ENCODE assay signal across 8 mouse cellular contexts in genomic region chr4:136149734-136150133, GRCm38 (mm10). TPM values are rescaled to one million over a fixed set of nuclear protein-coding genes. Genes with fewer than 3 reads are reported as not detected.
DNase-seq lines count a peak whose midpoint lies in the region; ATAC-seq and TF ChIP-seq lines count a peak whose summit lies in the region.

No protein-coding gene starts in this region.

- peaks cover 6% of the 10 kb centered on the region for H3K9me3 ChIP-seq in CH12.LX (replicated peaks; ENCODE audit: low read length)

- peak; percentile 71 for DNase-seq in kidney, adult 2 months
- no peak for DNase-seq in kidney, adult 11 months
- DNase-seq in CH12.LX (ENCODE audit: extremely low read depth) (peak; percentile 70), ZHBTc4 (ENCODE audit: low read depth, low spot score) (peak; percentile 85)
- DNase-seq in mesoderm, embryonic 11.5 days (ENCODE audit: low read depth, low spot score): peak; percentile 80
- no peak for DNase-seq in layer of hippocampus, adult 9-11 months
- DNase-seq in right cerebral cortex, adult 18-20 months: no peak

- 0 out of 2 replicates have a peak, but pooled peaks have one; percentile 44 for ATAC-seq in erythroid progenitor cell, adult 5-6 weeks (replicated peaks; ENCODE audit: low FRiP score, poor library complexity, severe bottlenecking)

- no peak for TF ChIP-seq POLR2A in kidney, adult 2 months (IDR thresholded peaks at IDR 0.05; ENCODE audit: low read depth, low read length)
- TF ChIP-seq POLR2A in CH12.LX (IDR thresholded peaks at IDR 0.05; ENCODE audit: low read depth, low read length): no peak

- 42% methylated on average over 3 of the region's 3 CpGs for WGBS in kidney, adult 2 months

- H3K4me3 ChIP-seq in kidney, adult 2 months (ENCODE audit: insufficient read depth, low read depth, low read length): no peak overlapping the region
- no peak overlapping the region for H3K4me3 ChIP-seq in CH12.LX (replicated peaks in 1 of 3; ENCODE audit: low read depth in 2 of 3, low read length in 2 of 3, poor library complexity in 1 of 3)

- no peak overlapping the region for H3K9ac ChIP-seq in CH12.LX (ENCODE audit: insufficient read depth, low read depth)

- dilution Hi-C loops in CH12.LX (cut with MboI; ENCODE audit: extremely low pct_ligation_motif_present, extremely low pct_unique_long_range_greater_than_20kb, low sequenced_read_pairs): no loop called here

- peak; percentile 66 for TF ChIP-seq RAD21 in CH12.LX (IDR thresholded peaks at IDR 0.05; ENCODE audit: low read depth, low read length)

- TF ChIP-seq EP300 in CH12.LX (IDR thresholded peaks at IDR 0.05; ENCODE audit: low read length): no peak

- TF ChIP-seq CTCF in kidney, adult 2 months (conservative IDR thresholded peaks at IDR 0.05; ENCODE audit: insufficient read depth, insufficient read length, low read depth, low read length): peak; percentile 86
- TF ChIP-seq CTCF in CH12.LX (conservative IDR thresholded peaks at IDR 0.05 in 1 of 2, IDR thresholded peaks at IDR 0.05 in 1 of 2; ENCODE audit: low read depth in 2 of 2, low read length in 2 of 2): peak; percentile 40 to 74

- H3K36me3 ChIP-seq in kidney, adult 2 months (ENCODE audit: control insufficient read depth, insufficient read depth, low read length): no peaks in the 10 kb centered on the region; the same call in 1 of the 2 replicates
- H3K36me3 ChIP-seq in CH12.LX (replicated peaks in 1 of 2; ENCODE audit: control insufficient read depth in 1 of 2, insufficient read depth in 1 of 2, low read length in 1 of 2): no peaks in the 10 kb centered on the region

- no peak overlapping the region for H3K27ac ChIP-seq in kidney, adult 2 months (ENCODE audit: insufficient read depth, low read depth, low read length)
- no peak overlapping the region for H3K27ac ChIP-seq in CH12.LX (ENCODE audit: insufficient read depth, low read depth)

- in situ Hi-C loops in CH12.LX (cut with MboI; ENCODE audit: low pct_ligation_motif_present, low pct_unique_long_range_greater_than_20kb, low sequenced_read_pairs): no loop called here

- H3K27me3 ChIP-seq in kidney, adult 2 months (replicated peaks; ENCODE audit: control insufficient read depth, insufficient read depth, low read length): no peaks in the 10 kb centered on the region
- peaks cover 49% of the 10 kb centered on the region for H3K27me3 ChIP-seq in CH12.LX (replicated peaks)

- H3K4me1 ChIP-seq in kidney, adult 2 months (ENCODE audit: control insufficient read depth, insufficient read depth, low read length): peaks cover 11% of the 10 kb centered on the region; the same call in 1 of the 2 replicates
- peaks cover 6 to 36% of the 10 kb centered on the region in 2 experiments for H3K4me1 ChIP-seq in CH12.LX (ENCODE audit: control insufficient read depth in 1 of 2, insufficient read depth in 2 of 2)

- H3K4me2 ChIP-seq in CH12.LX (ENCODE audit: insufficient read depth, low read depth, poor library complexity, severe bottlenecking): no peak overlapping the region

- H3K79me2 ChIP-seq in CH12.LX (replicated peaks; ENCODE audit: control insufficient read depth, extremely low read depth, insufficient read depth, poor library complexity, severe bottlenecking): no peaks in the 10 kb centered on the region; the same call in 1 of the 2 replicates

TF ChIP-seq in CH12.LX, 34 proteins besides CTCF, POLR2A, EP300 and RAD21:
- no peak for TF ChIP-seq POLR2AphosphoS2 (IDR thresholded peaks at IDR 0.05; ENCODE audit: low read depth, low read length)
- peak; percentile 66; the same call in 1 of the 2 replicates for TF ChIP-seq ZC3H11A (IDR thresholded peaks at IDR 0.05; ENCODE audit: low read depth, low read length)
- TF ChIP-seq SMC3 (IDR thresholded peaks at IDR 0.05; ENCODE audit: low read depth, low read length): peak; percentile 88
- no peak for TF ChIP-seq USF2 (conservative IDR thresholded peaks at IDR 0.05; ENCODE audit: low read depth, low read length)
- no peak for TF ChIP-seq MAX (IDR thresholded peaks at IDR 0.05; ENCODE audit: low read length)

RNA-seq across cellular contexts. Expression of gene Id3, which starts 6.4 kb away (rescaled TPM):
- polyA plus RNA-seq in kidney, adult 2 months (2012; rRNA removed): 259 and 289 TPM in 2 replicates
- 41.1 and 85.5 TPM in 2 replicates for total RNA-seq in CH12.LX (2012; rRNA removed)
- 96.0 and 116 TPM in 2 replicates for total RNA-seq in CH12.LX (2014; rRNA removed)
- polyA plus RNA-seq in CH12.LX (2012; ENCODE audit: insufficient read length, low read depth): 17.6 and 18.3 TPM in 2 replicates
- 14.7 TPM in 1 of 2 replicates, not detected in the other for total RNA-seq in erythroid progenitor cell, adult 5-6 weeks (2015; ENCODE audit: low replicate concordance)
- 2.7 TPM in 1 of 2 replicates, not detected in the other for total RNA-seq in erythroid progenitor cell, adult 5-6 weeks (2017; ENCODE audit: low replicate concordance)

RNA-seq across cellular contexts. Expression of gene E2f2, which starts 22.5 kb away (rescaled TPM):
- polyA plus RNA-seq in kidney, adult 2 months (2012; rRNA removed): 2.1 and 2.2 TPM in 2 replicates
- total RNA-seq in CH12.LX (2012; rRNA removed) (7.2 and 7.6 TPM in 2 replicates), CH12.LX (2014; rRNA removed) (4.4 and 4.9 TPM in 2 replicates)
- polyA plus RNA-seq in CH12.LX (2012; ENCODE audit: insufficient read length, low read depth): 3.9 and 6.1 TPM in 2 replicates
- 276 and 287 TPM in 2 replicates for total RNA-seq in erythroid progenitor cell, adult 5-6 weeks (2015; ENCODE audit: low replicate concordance)
- 288 and 298 TPM in 2 replicates for total RNA-seq in erythroid progenitor cell, adult 5-6 weeks (2017; ENCODE audit: low replicate concordance)

RNA-seq across cellular contexts. Expression of gene Asap3, which starts 56.4 kb away (rescaled TPM):
- polyA plus RNA-seq in kidney, adult 2 months (2012; rRNA removed): 5.7 and 7.0 TPM in 2 replicates
- total RNA-seq in CH12.LX (2012; rRNA removed) (0.08 TPM in 2 replicates), CH12.LX (2014; rRNA removed) (not detected in 2 replicates)
- polyA plus RNA-seq in CH12.LX (2012; ENCODE audit: insufficient read length, low read depth): 0.07 TPM in 1 of 2 replicates, not detected in the other
- total RNA-seq in erythroid progenitor cell, adult 5-6 weeks (2015; ENCODE audit: low replicate concordance): not detected in 2 replicates
- 0.53 and 0.90 TPM in 2 replicates for total RNA-seq in erythroid progenitor cell, adult 5-6 weeks (2017; ENCODE audit: low replicate concordance)

Comparison
In these comparisons a context has a peak if more than half of its experiments do, and no peak if none do; other contexts are left out.
1. DNase-seq: peak in kidney, adult 2 months (single experiment), CH12.LX (single experiment), ZHBTc4 (single experiment) and mesoderm, embryonic 11.5 days (single experiment); none in kidney, adult 11 months (single experiment), layer of hippocampus, adult 9-11 months (single experiment) and right cerebral cortex, adult 18-20 months (single experiment).
2. RNA of gene E2f2, which starts 22.5 kb away (total RNA-seq): 276 to 298 TPM in erythroid progenitor cell, adult 5-6 weeks; 4.4 to 7.6 TPM in CH12.LX; every median in the first group is over 10 times any median in the second.